Mouse (Mus musculus): ENCODE measurements around the gene Cox10. TPM values are rescaled to one million over a fixed set of nuclear protein-coding genes. Genes with fewer than 3 reads are reported as not detected.

Cox10 gene
- polyA plus RNA-seq, 1 experiment from 2014 or later, result 24.7 TPM

DNA sequence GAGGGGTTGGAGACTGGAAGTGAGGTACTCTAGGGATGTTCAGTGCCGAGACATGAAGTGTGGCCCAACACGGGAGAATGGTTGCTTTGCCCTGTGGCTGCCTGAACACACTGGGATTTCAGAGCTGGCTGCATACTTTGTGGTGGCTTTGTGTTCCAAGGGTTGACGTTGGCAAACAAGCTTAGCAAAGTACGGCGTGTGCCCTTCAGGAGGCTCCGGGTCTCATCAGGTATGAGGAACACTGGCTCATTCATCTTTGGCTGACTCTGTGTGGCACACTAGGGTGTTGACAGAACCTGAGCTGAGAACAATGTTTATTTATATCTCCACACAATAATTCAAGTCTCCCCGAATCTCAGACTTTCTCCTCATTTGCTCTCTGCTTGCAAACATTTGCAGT is 11.9 kb upstream of the Cox10 start:
- Histone ChIP-seq H3K4me1 (ENCODE audit: control insufficient read depth, insufficient read depth, low read length) (peaks cover 6% of the 10 kb centered on the region; the same call in 1 of the 2 replicates), H3K4me2 (ENCODE audit: low read depth, low read length) (no peak overlapping the region), H3K9ac (ENCODE audit: low read depth, low read length) (no peak overlapping the region), H3K36me3 (ENCODE audit: control insufficient read depth, insufficient read depth, low read length) (no peaks in the 10 kb centered on the region), H3K27me3 (replicated peaks; ENCODE audit: control insufficient read depth, insufficient read depth, low read length) (no peaks in the 10 kb centered on the region), H3K9me3 (ENCODE audit: control insufficient read depth, low read length) (no peaks in the 10 kb centered on the region), H3K4me3 (ENCODE audit: low read depth, low read length) (no peak overlapping the region), H3K27ac (replicated peaks; ENCODE audit: low read depth, low read length) (no peak overlapping the region)
- DNase-seq (ENCODE audit: low spot score), result no peak
- 67% methylated on average over 7 of the region's 7 CpGs for WGBS
- ATAC-seq (ENCODE audit: low read depth), result no peak

DNA sequence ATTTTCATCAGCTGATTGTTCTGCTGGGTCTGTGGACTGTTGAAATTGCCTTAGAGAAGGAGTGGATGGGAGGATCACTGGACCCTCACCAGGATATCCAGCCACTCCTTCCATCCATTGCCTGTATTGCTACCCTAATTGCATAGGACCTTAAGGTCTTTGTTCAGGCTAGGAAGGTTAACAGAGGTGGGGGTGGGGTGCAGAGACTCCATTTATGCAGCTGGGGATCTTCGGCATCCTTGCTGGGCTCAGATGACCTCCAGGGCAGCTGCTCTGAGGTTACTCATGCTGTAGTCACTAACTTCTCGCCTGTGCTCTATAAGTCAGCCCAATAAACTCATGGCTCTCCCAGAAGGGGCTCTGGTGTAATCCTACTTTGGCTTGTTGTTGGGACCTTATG is 10.4 kb upstream of the Cox10 start:
- Histone ChIP-seq H3K36me3 (ENCODE audit: control insufficient read depth, insufficient read depth, low read length) (no peaks in the 10 kb centered on the region), H3K4me1 (ENCODE audit: control insufficient read depth, insufficient read depth, low read length) (peaks cover 6% of the 10 kb centered on the region; the same call in 1 of the 2 replicates), H3K4me3 (ENCODE audit: low read depth, low read length) (no peak overlapping the region), H3K4me2 (ENCODE audit: low read depth, low read length) (no peak overlapping the region), H3K27me3 (replicated peaks; ENCODE audit: control insufficient read depth, insufficient read depth, low read length) (no peaks in the 10 kb centered on the region), H3K9me3 (ENCODE audit: control insufficient read depth, low read length) (no peaks in the 10 kb centered on the region), H3K9ac (ENCODE audit: low read depth, low read length) (no peak overlapping the region), H3K27ac (replicated peaks; ENCODE audit: low read depth, low read length) (no peak overlapping the region)
- 37% methylated on average over 2 of the region's 2 CpGs for WGBS
- ATAC-seq (ENCODE audit: low read depth), result no peak
- no peak for DNase-seq (ENCODE audit: low spot score)

DNA sequence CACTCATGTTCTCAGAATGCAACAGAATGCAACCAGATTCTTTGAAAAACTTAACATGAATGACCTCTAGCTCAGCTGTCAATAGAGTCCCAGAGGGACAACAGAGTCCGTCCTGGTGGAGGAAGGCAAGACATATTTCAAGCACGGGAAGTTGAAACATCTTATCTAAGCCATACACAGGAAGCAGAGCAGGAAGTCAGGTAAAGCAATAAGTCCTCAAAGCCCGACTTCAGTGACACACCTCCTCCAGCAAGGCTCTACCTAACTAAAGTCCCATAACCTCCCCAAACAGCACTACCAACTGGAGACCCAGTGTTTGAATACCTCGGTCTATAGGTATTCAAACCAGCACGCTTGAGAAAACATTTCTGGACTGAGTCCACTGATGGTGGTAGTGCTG is 6.6 kb upstream of the Cox10 start:
- DNase-seq (ENCODE audit: low spot score), result no peak
- WGBS, result 78% methylated on average over 5 of the region's 5 CpGs
- H3K9me3 ChIP-seq (ENCODE audit: control insufficient read depth, low read length), result no peaks in the 10 kb centered on the region
- no peak overlapping the region for H3K4me3 ChIP-seq (ENCODE audit: low read depth, low read length)
- no peak overlapping the region for H3K27ac ChIP-seq (replicated peaks; ENCODE audit: low read depth, low read length)
- H3K9ac ChIP-seq (ENCODE audit: low read depth, low read length), result no peak overlapping the region
- H3K4me1 ChIP-seq (ENCODE audit: control insufficient read depth, insufficient read depth, low read length), result peaks cover 6% of the 10 kb centered on the region; the same call in 1 of the 2 replicates
- no peaks in the 10 kb centered on the region for H3K27me3 ChIP-seq (replicated peaks; ENCODE audit: control insufficient read depth, insufficient read depth, low read length)
- H3K4me2 ChIP-seq (ENCODE audit: low read depth, low read length), result no peak overlapping the region
- no peak for ATAC-seq (ENCODE audit: low read depth)
- peaks cover 3% of the 10 kb centered on the region; the same call in 1 of the 2 replicates for H3K36me3 ChIP-seq (ENCODE audit: control insufficient read depth, insufficient read depth, low read length)

DNA sequence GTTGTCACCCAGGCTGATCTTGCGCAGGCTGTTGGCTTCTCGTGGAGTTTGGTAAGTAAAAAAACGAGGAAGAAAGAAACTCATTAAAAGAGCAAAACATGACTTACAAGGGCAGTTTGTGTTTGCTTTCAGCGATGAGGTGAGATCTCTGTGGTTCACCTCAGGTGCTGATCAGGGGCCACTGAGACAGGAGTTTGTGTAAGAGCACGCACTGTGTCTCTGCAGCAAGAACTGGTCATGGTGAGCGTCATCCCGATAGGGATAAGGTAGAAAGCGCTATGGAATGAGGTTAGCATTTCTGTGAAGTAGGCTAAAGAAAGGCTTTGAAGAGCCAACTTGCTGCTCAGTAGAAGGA is 436 bp upstream of the Cox10 start:
- H3K27me3 ChIP-seq (replicated peaks; ENCODE audit: control insufficient read depth, insufficient read depth, low read length), result no peaks in the 10 kb centered on the region
- H3K4me1 ChIP-seq (ENCODE audit: control insufficient read depth, insufficient read depth, low read length), result peaks cover 18% of the 10 kb centered on the region
- H3K4me2 ChIP-seq (ENCODE audit: low read depth, low read length), result peak overlapping the region; percentile 78
- peak overlapping the region; percentile 93 for H3K27ac ChIP-seq (replicated peaks; ENCODE audit: low read depth, low read length)
- WGBS, result 0% methylated on average over 8 of the region's 8 CpGs
- DNase-seq (ENCODE audit: low spot score), result no peak
- H3K36me3 ChIP-seq (ENCODE audit: control insufficient read depth, insufficient read depth, low read length), result peaks cover 3% of the 10 kb centered on the region; the same call in 1 of the 2 replicates
- peak; percentile 64 for ATAC-seq (ENCODE audit: low read depth)
- H3K9ac ChIP-seq (ENCODE audit: low read depth, low read length), result peak overlapping the region; percentile 86
- no peaks in the 10 kb centered on the region for H3K9me3 ChIP-seq (ENCODE audit: control insufficient read depth, low read length)
- H3K4me3 ChIP-seq (ENCODE audit: low read depth, low read length), result peak overlapping the region; percentile 81

DNA sequence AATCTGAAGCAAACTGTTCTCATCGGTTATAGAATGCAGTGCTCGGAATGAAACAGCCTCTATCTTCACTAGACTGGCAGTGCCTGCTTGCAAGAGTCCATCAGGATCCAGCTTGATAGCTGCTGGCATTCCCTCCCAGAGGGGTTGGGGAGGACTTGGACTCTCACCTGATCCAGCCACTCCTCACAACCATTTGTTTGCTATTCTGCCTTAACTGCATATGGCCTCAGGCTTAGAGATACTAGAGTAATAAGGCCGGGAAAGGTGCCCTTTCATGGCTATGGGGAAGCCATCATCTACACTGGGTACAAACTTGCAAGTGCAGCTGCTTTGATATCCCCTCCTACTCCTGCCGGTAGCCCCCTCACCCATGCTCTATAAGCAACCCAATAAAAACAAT is 3.1 kb downstream of the Cox10 start:
- DNase-seq (ENCODE audit: low spot score), result no peak
- peaks cover 18% of the 10 kb centered on the region for H3K4me1 ChIP-seq (ENCODE audit: control insufficient read depth, insufficient read depth, low read length)
- H3K36me3 ChIP-seq (ENCODE audit: control insufficient read depth, insufficient read depth, low read length), result 0 out of 2 replicates have a peak, but pooled peaks cover 3% of the 10 kb centered on the region
- WGBS, result 96% methylated on average over 4 of the region's 4 CpGs
- H3K4me2 ChIP-seq (ENCODE audit: low read depth, low read length), result no peak overlapping the region
- no peaks in the 10 kb centered on the region for H3K9me3 ChIP-seq (ENCODE audit: control insufficient read depth, low read length)
- H3K4me3 ChIP-seq (ENCODE audit: low read depth, low read length), result no peak overlapping the region
- no peaks in the 10 kb centered on the region for H3K27me3 ChIP-seq (replicated peaks; ENCODE audit: control insufficient read depth, insufficient read depth, low read length)
- no peak overlapping the region for H3K9ac ChIP-seq (ENCODE audit: low read depth, low read length)
- no peak for ATAC-seq (ENCODE audit: low read depth)
- no peak overlapping the region for H3K27ac ChIP-seq (replicated peaks; ENCODE audit: low read depth, low read length)

DNA sequence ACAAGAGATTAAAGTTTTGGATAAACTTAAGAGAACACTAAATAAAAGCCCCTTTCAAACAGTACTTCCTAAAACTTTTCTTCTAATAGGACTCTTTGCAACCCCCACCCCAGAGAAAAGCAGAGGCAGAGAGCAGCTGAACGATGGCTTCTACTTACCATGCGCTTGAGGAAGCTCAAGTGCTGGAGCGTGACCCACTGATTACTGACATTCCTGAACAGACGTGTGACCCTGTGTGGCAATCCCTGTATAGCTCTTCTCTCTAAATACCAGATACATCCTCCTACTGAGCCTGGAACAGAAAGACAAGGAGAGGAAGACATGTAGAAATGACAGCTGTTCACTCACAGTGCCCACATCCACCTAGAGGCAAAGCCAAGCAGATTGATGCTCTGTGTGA is 5.9 kb downstream of the Cox10 start:
- no peak overlapping the region for H3K27ac ChIP-seq (replicated peaks; ENCODE audit: low read depth, low read length)
- peaks cover 4% of the 10 kb centered on the region; the same call in 1 of the 2 replicates for H3K4me1 ChIP-seq (ENCODE audit: control insufficient read depth, insufficient read depth, low read length)
- no peaks in the 10 kb centered on the region for H3K9me3 ChIP-seq (ENCODE audit: control insufficient read depth, low read length)
- H3K36me3 ChIP-seq (ENCODE audit: control insufficient read depth, insufficient read depth, low read length), result peaks cover 13% of the 10 kb centered on the region
- DNase-seq (ENCODE audit: low spot score) (no peak), ATAC-seq (ENCODE audit: low read depth) (no peak)
- 47% methylated on average over 4 of the region's 4 CpGs for WGBS
- H3K27me3 ChIP-seq (replicated peaks; ENCODE audit: control insufficient read depth, insufficient read depth, low read length), result no peaks in the 10 kb centered on the region
- no peak overlapping the region for H3K4me3 ChIP-seq (ENCODE audit: low read depth, low read length)
- H3K4me2 ChIP-seq (ENCODE audit: low read depth, low read length), result no peak overlapping the region
- H3K9ac ChIP-seq (ENCODE audit: low read depth, low read length), result no peak overlapping the region

DNA sequence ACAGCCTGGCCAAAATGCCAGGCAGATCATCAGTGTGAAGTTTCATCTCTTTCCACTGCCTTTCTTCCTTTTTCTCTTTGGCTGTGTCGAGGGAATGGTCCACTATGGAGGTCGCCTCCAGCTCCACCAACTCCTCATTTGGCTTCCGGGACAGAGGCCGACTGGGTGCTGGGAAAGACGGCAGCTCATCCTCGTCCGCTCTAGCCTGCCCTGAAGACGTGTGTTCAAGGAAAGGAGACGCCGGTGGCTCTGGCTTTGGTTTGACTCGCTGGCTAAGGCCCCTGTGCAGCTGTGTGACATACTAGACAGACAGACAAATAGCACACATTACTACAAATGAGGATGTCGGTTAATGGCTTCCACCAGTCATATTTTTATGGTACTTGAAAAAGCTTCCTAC is 7.7 kb downstream of the Cox10 start:
- Histone ChIP-seq H3K4me1 (ENCODE audit: control insufficient read depth, insufficient read depth, low read length) (no peaks in the 10 kb centered on the region), H3K4me2 (ENCODE audit: low read depth, low read length) (no peak overlapping the region), H3K27ac (replicated peaks; ENCODE audit: low read depth, low read length) (no peak overlapping the region), H3K9ac (ENCODE audit: low read depth, low read length) (no peak overlapping the region), H3K4me3 (ENCODE audit: low read depth, low read length) (no peak overlapping the region), H3K9me3 (ENCODE audit: control insufficient read depth, low read length) (no peaks in the 10 kb centered on the region), H3K36me3 (ENCODE audit: control insufficient read depth, insufficient read depth, low read length) (peaks cover 21% of the 10 kb centered on the region), H3K27me3 (replicated peaks; ENCODE audit: control insufficient read depth, insufficient read depth, low read length) (no peaks in the 10 kb centered on the region)
- WGBS, result 91% methylated on average over 12 of the region's 12 CpGs
- DNase-seq (ENCODE audit: low spot score), result no peak
- no peak for ATAC-seq (ENCODE audit: low read depth)

DNA sequence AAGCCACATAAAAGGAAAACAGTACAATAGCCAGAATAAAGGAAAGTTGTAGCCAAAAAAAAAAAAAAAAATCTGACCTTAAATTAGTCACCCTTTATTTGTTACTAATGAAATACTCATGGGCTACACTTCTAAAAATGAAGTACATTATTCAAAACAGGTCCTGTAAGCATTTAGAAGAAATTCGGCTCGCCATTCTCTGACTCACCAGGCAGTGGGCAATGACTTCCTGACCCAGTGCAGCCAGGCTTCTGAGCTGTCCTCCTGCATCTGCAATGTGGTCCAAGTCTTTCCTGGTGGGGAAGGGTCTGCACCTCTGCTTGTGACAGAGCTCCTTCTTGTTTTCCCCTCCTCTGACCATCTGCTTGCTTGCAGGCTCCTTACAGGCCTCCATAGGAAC is 13.3 kb downstream of the Cox10 start:
- Histone ChIP-seq H3K4me2 (ENCODE audit: low read depth, low read length) (no peak overlapping the region), H3K9ac (ENCODE audit: low read depth, low read length) (no peak overlapping the region), H3K27me3 (replicated peaks; ENCODE audit: control insufficient read depth, insufficient read depth, low read length) (no peaks in the 10 kb centered on the region), H3K36me3 (ENCODE audit: control insufficient read depth, insufficient read depth, low read length) (peaks cover 24% of the 10 kb centered on the region), H3K4me3 (ENCODE audit: low read depth, low read length) (no peak overlapping the region), H3K27ac (replicated peaks; ENCODE audit: low read depth, low read length) (no peak overlapping the region), H3K9me3 (ENCODE audit: control insufficient read depth, low read length) (no peaks in the 10 kb centered on the region), H3K4me1 (ENCODE audit: control insufficient read depth, insufficient read depth, low read length) (no peaks in the 10 kb centered on the region)
- DNase-seq (ENCODE audit: low spot score), result no peak
- WGBS, result 53% methylated on average over 2 of the region's 2 CpGs
- no peak for ATAC-seq (ENCODE audit: low read depth)

DNA sequence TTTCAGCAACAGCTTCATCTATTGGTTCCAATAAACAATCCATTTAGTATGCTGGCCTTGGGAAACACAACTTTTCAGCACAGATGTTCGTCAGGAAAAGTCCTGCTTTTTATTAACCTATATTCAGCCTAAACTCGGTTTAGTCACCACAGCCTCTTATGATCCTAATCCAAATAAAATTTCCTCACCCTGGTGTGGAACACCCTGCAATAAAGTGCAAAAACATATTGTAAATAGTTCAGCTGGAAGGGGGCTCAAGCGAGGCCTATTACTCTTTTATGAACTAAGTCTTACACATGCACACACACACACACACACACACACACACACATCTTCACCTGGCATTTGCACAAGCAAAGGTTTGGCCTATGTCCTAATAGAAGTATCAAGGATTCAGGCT is 16.1 kb downstream of the Cox10 start:
- H3K27ac ChIP-seq (replicated peaks; ENCODE audit: low read depth, low read length), result no peak overlapping the region
- ATAC-seq (ENCODE audit: low read depth) (no peak), DNase-seq (ENCODE audit: low spot score) (no peak)
- 49% methylated on average over 3 of the region's 3 CpGs for WGBS
- peaks cover 19% of the 10 kb centered on the region for H3K36me3 ChIP-seq (ENCODE audit: control insufficient read depth, insufficient read depth, low read length)
- H3K4me2 ChIP-seq (ENCODE audit: low read depth, low read length), result no peak overlapping the region
- no peaks in the 10 kb centered on the region for H3K4me1 ChIP-seq (ENCODE audit: control insufficient read depth, insufficient read depth, low read length)
- H3K4me3 ChIP-seq (ENCODE audit: low read depth, low read length), result no peak overlapping the region
- no peaks in the 10 kb centered on the region for H3K9me3 ChIP-seq (ENCODE audit: control insufficient read depth, low read length)
- no peak overlapping the region for H3K9ac ChIP-seq (ENCODE audit: low read depth, low read length)
- H3K27me3 ChIP-seq (replicated peaks; ENCODE audit: control insufficient read depth, insufficient read depth, low read length), result no peaks in the 10 kb centered on the region

Measured in embryonic facial prominence, embryonic 14.5 days (tissue).